Mouse (Mus musculus) layer of hippocampus, adult 9-11 months (tissue): ENCODE data around the gene Dip2c.

ENCODE experiments used
- DNase-seq: peaks from one replicate; pipeline ENCODE4 v3.0.0; 2022

Dip2c gene

GRCm38 (mm10) chr13:9684153-9684923, 408.0 kb downstream of the Dip2c start:
- peak; percentile 69 for DNase-seq

GRCm38 (mm10) chr13:9686261-9686660, 409.9 kb downstream of the Dip2c start:
- DNase-seq: no peak

- DNase-seq: no peak
Measured at GRCm38 (mm10) chr13:9686765-9687164, 410.4 kb downstream of the Dip2c start.

- DNase-seq: no peak
Measured at GRCm38 (mm10) chr13:9689366-9689765, 413.0 kb downstream of the Dip2c start.

- DNase-seq: no peak
Measured at GRCm38 (mm10) chr13:9692876-9693275, 416.5 kb downstream of the Dip2c start.

GRCm38 (mm10) chr13:9694651-9695050, 418.3 kb downstream of the Dip2c start:
- DNase-seq: no peak

GRCm38 (mm10) chr13:9695403-9695802, 419.1 kb downstream of the Dip2c start:
- DNase-seq: no peak

GRCm38 (mm10) chr13:9695809-9696208, 419.5 kb downstream of the Dip2c start:
- no peak for DNase-seq

- no peak for DNase-seq
Measured at GRCm38 (mm10) chr13:9697340-9697739, 421.0 kb downstream of the Dip2c start.

- DNase-seq: no peak
Measured at GRCm38 (mm10) chr13:9702615-9703235, 426.4 kb downstream of the Dip2c start.

- no peak for DNase-seq
Measured at GRCm38 (mm10) chr13:9706720-9707119, 430.4 kb downstream of the Dip2c start.

GRCm38 (mm10) chr13:9708433-9709240, 432.3 kb downstream of the Dip2c start:
- DNase-seq: no peak

- DNase-seq: peak; percentile 53
Measured at GRCm38 (mm10) chr13:9712409-9712808, 436.1 kb downstream of the Dip2c start.

- no peak for DNase-seq
Measured at GRCm38 (mm10) chr13:9712971-9713370, 436.6 kb downstream of the Dip2c start.

GRCm38 (mm10) chr13:9713462-9714134, 437.3 kb downstream of the Dip2c start:
- DNase-seq: no peak

GRCm38 (mm10) chr13:9715224-9715623, 438.9 kb downstream of the Dip2c start:
- DNase-seq: no peak
